Mouse (Mus musculus): ENCODE results near the gene Zfp280c. TPM values are rescaled to one million over a fixed set of nuclear protein-coding genes. Genes with fewer than 3 reads are reported as not detected.

Gene Zfp280c
- 9.9 and 10.3 TPM in 2 replicates for polyA plus RNA-seq (2015; fragmentation: Nextera tagmentation; extraction: Ambion mirVana)

DNA sequence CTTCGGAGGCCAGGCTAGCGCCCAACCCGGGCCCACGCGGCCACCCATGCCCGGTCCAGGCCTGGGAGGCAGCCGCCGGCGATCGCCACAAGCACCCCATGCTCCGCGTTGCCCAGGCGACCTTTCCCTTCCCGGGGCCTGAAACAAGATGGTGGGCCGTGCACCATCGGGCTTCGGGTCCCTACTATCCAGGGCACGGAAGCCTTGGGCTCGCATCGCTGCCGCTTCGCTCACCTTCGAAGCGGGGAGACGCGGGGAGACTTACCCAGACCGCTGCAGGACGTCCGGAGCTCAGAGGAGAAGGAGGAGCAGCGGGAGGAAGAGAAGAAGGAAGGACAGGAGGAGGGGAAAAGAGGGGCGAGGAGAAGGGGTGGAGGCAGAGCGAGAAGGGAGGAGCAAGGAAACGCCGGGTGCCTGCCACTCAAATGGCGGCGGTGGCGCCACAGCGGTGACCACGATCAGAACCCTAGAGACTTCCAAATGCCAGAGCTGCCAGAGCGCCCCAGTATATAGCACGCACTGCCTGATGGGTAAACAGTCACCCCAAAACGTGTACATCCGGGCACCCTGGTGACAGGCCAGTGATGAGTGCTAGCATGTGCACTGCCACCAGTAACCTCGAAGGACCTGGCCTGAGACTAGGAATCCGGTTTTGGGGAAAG, at the start of gene Zfp280c:
Gene Zfp280c, minus strand, starts transcription at position 406 of the 662 bp plus-strand sequence.
- Histone ChIP-seq H3K9me3 (no peaks in the 10 kb centered on the region), H3K9ac (peak within 1 kb of the TSS; percentile 60), H3K36me3 (0 out of 2 replicates have a peak, but pooled peaks cover 4% of the 10 kb centered on the region), H3K4me2 (peak within 1 kb of the TSS; percentile 59), H3K4me3 (peak within 1 kb of the TSS; percentile 65), H3K4me1 (no peaks in the 10 kb centered on the region), H3K27me3 (no peaks in the 10 kb centered on the region), H3K27ac (peak within 1 kb of the TSS; percentile 69)
- ATAC-seq (ENCODE audit: borderline replicate concordance, extremely low read depth, low FRiP score, low TSS enrichment) = peak; percentile 95
- WGBS = 15% methylated on average over 43 of the region's 45 CpGs

DNA sequence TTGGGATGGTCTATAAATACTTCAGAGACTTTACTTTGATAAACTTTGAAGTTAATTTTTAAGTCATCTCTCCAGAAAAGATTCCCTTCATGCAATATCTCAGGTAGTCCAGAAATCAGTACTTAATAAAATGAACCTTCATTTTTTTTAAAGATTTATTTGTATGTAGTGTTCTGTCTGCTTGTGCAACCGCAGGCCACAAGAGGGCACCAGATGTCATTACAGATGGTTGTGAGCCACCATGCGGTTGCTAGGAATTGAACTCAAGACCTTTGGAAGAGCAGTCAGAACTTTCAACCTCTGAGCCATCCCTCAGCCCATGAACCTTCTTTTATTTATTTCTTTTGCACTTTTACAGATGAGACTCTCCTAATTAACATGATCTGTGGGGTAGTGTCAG, 42.7 kb upstream of the Zfp280c start:
- H3K4me3 ChIP-seq = no peak overlapping the region
- no peaks in the 10 kb centered on the region for H3K4me1 ChIP-seq
- H3K27me3 ChIP-seq = no peaks in the 10 kb centered on the region
- 58% methylated on average over 2 of the region's 2 CpGs for WGBS
- no peak overlapping the region for H3K27ac ChIP-seq
- ATAC-seq (ENCODE audit: borderline replicate concordance, extremely low read depth, low FRiP score, low TSS enrichment) = no peak
- H3K9me3 ChIP-seq = no peaks in the 10 kb centered on the region
- H3K4me2 ChIP-seq = no peak overlapping the region
- no peaks in the 10 kb centered on the region for H3K36me3 ChIP-seq
- H3K9ac ChIP-seq = no peak overlapping the region

DNA sequence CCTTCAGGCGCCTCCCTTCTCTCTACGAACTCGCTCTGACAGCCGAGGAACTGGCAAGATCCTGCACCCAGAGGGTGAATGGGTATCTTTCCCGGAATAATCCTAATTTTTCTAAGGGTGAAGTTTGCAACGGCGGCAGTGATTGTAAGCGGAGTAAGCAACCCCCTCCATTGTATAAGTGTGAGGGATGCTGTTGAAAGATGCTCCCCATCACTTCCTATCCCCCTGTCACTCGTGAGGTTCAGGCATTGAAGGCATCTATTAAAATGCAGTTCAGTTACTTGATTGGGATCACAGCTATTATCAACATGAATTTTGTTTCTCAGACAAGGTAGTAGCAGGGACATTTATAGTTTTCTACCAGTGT, 29.7 kb upstream of the Zfp280c start:
- Histone ChIP-seq H3K36me3 (no peaks in the 10 kb centered on the region), H3K4me3 (peak overlapping the region; percentile 70), H3K4me2 (peak overlapping the region; percentile 52), H3K9me3 (no peaks in the 10 kb centered on the region), H3K27ac (peak overlapping the region; percentile 90), H3K9ac (peak overlapping the region; percentile 40), H3K27me3 (no peaks in the 10 kb centered on the region), H3K4me1 (no peaks in the 10 kb centered on the region)
- WGBS = 13% methylated on average over 9 of the region's 9 CpGs
- ATAC-seq (ENCODE audit: borderline replicate concordance, extremely low read depth, low FRiP score, low TSS enrichment) = no peak; the same call in 1 of the 2 replicates

DNA sequence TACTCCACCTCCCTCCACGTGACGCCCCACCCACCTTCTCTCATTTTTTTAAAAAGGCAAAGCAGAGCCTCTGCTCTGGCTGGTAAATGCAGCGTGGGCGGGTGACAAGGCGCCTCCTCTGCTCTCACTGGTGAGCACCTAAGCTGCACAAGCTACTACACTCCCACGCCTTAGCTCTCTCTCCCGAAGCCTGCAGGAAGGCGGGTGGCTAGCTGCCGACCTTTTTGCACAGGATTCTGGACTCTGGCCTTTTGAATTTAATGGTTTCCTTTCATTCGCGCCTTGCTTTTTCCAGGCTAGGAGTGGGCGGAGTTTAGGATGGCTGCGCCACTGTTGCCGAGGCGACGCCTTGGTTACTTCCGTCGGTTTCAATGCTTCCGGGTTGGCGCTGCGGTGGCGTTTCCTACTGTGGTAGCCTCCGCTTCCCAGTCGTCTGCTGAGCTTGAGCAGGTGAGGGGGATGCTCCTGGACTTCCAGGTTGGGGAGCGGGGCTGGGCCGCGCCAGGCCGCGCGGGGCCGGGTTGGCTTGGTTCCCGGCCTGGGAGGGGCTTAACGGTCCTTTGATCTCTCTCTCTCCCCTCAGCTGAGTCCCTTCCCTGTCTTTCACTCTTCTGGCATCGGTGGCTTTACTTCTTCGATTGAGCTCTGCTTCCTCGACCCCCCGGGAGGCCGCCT, 29.2 kb upstream of the Zfp280c start, which contains the start of gene Slc25a14:
Gene Slc25a14, plus strand, starts transcription at position 35 of the 675 bp plus-strand sequence.
- Histone ChIP-seq H3K4me1 (no peaks in the 10 kb centered on the region), H3K9me3 (no peaks in the 10 kb centered on the region), H3K4me2 (peak within 1 kb of the TSS; percentile 52), H3K4me3 (peak within 1 kb of the TSS; percentile 70), H3K27ac (peak within 1 kb of the TSS; percentile 90), H3K36me3 (no peaks in the 10 kb centered on the region), H3K9ac (peak within 1 kb of the TSS; percentile 40), H3K27me3 (no peaks in the 10 kb centered on the region)
- ATAC-seq (ENCODE audit: borderline replicate concordance, extremely low read depth, low FRiP score, low TSS enrichment) = peak; percentile 95
- 16% methylated on average over 32 of the region's 38 CpGs for WGBS

DNA sequence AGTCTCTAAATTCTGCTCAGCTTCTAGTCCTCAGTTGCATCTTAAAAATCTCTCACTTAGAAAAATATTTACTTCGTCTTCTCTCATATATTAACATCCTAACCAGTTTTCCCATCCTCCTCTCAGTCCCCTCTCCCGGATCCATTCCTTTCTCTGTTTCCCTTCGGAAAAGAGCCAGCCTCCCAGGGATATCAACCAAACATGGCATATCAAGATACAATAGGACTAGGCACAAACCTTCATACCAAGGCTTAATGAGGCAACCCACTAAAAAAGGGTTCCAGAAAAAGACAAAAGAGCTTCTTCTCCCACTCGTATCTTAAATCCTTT, 28.7 kb upstream of the Zfp280c start:
- Histone ChIP-seq H3K27ac (peak overlapping the region; percentile 90), H3K27me3 (no peaks in the 10 kb centered on the region), H3K36me3 (no peaks in the 10 kb centered on the region), H3K4me3 (peak overlapping the region; percentile 70), H3K4me2 (peak overlapping the region; percentile 52), H3K4me1 (no peaks in the 10 kb centered on the region), H3K9ac (peak overlapping the region; percentile 40), H3K9me3 (no peaks in the 10 kb centered on the region)
- WGBS = 20% methylated on average over 4 of the region's 4 CpGs
- peak; percentile 24; the same call in 1 of the 2 replicates for ATAC-seq (ENCODE audit: borderline replicate concordance, extremely low read depth, low FRiP score, low TSS enrichment)

DNA sequence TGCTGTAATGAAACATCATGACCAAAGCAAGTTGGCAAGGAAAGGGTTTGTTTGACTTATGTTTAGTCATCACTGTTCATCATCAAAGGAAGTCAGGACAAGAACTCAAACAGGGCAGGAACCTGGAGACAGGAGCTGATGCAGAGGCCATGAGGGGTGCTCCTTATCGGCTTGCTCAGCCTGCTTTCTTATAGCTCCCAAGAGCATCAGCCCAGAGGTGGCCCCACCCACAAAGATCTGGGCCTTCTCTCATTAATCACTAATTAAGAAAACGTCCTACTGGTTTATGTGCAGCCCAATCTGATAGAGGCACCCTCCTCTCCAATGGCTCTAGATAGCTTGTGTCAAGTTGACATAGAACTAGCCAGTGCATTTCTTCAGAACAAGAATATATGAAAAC, 10.6 kb upstream of the Zfp280c start:
- WGBS = 34% methylated on average over 2 of the region's 2 CpGs

DNA sequence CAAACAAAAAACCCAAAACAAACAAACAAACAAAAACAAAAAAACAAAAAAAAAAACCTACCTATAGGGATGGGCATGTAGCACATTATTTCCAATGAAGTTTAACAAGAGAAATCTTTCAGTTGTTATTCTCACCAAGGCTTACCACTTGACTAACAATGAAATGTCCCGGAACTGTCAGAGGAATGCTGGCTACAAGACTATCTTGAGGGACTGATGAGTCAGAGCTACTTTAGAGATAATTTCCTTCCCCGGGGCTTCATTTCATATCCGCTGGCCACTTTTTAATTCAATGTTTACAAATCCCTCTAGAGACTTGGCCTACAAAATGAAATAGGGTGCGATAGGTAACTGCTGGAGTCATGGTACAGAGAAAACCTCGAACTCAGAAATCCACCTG, 2.6 kb upstream of the Zfp280c start:
- no peaks in the 10 kb centered on the region for H3K4me1 ChIP-seq
- H3K27me3 ChIP-seq = no peaks in the 10 kb centered on the region
- ATAC-seq (ENCODE audit: borderline replicate concordance, extremely low read depth, low FRiP score, low TSS enrichment) = no peak
- 74% methylated on average over 5 of the region's 5 CpGs for WGBS
- no peak overlapping the region for H3K27ac ChIP-seq
- H3K9me3 ChIP-seq = no peaks in the 10 kb centered on the region
- no peaks in the 10 kb centered on the region for H3K36me3 ChIP-seq
- no peak overlapping the region for H3K4me3 ChIP-seq
- no peak overlapping the region for H3K4me2 ChIP-seq
- H3K9ac ChIP-seq = no peak overlapping the region

More for the DNA sequence above, 10.6 kb upstream of the Zfp280c start:
- no peaks in the 10 kb centered on the region for H3K36me3 ChIP-seq
- H3K4me3 ChIP-seq = no peak overlapping the region
- H3K4me2 ChIP-seq = no peak overlapping the region
- no peaks in the 10 kb centered on the region for H3K27me3 ChIP-seq
- no peak overlapping the region for H3K9ac ChIP-seq
- H3K27ac ChIP-seq = no peak overlapping the region
- no peak for ATAC-seq (ENCODE audit: borderline replicate concordance, extremely low read depth, low FRiP score, low TSS enrichment)
- no peaks in the 10 kb centered on the region for H3K9me3 ChIP-seq
- no peaks in the 10 kb centered on the region for H3K4me1 ChIP-seq

DNA sequence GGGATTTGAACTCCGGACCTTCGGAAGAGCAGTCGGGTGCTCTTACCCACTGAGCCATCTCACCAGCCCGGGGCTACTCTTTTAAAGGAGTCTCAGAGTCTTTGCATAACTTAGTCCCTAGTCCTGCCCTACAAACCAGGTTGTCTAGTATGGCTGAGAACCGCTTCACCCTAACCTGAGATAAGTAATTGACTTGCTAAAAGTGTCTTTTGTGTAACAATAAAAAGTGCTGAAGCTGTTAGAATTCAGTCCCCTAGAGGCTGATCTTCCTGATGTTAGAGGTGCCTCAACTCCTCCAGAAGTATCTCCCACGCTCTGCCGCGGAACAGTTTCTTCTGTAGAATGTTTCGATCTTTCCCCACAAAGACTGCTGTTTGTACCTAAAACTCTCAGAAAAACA, 1.7 kb upstream of the Zfp280c start:
- Histone ChIP-seq H3K36me3 (no peaks in the 10 kb centered on the region), H3K27ac (no peak overlapping the region), H3K4me3 (no peak overlapping the region), H3K9ac (no peak overlapping the region), H3K27me3 (no peaks in the 10 kb centered on the region), H3K4me1 (no peaks in the 10 kb centered on the region), H3K9me3 (no peaks in the 10 kb centered on the region), H3K4me2 (no peak overlapping the region)
- ATAC-seq (ENCODE audit: borderline replicate concordance, extremely low read depth, low FRiP score, low TSS enrichment) = no peak
- whole genome bisulfite sequencing = 80% methylated on average over 9 of the region's 9 CpGs

DNA sequence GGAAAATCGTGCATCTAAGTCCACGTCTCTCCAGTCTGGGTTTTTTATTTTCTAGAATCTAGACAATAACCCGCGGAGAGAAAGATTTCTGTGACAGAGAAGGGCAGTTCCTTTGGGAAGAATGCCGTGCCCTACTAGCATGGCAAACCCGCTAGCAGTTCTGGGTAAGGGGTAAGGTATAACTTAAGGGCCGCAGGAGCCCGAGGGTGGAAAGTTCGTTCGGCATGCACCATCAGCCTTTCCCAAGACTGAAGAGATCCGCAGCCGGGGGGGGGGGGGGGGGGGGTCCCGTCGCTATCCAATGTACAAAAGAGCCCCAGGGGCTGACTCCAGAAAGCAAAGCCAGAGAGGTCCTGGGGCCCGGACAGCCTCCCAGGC, 594 bp downstream of the Zfp280c start:
- H3K36me3 ChIP-seq = 0 out of 2 replicates have a peak, but pooled peaks cover 4% of the 10 kb centered on the region
- H3K4me3 ChIP-seq = peak overlapping the region; percentile 65
- 23% methylated on average over 11 of the region's 15 CpGs for WGBS
- no peaks in the 10 kb centered on the region for H3K9me3 ChIP-seq
- peak; percentile 58 for ATAC-seq (ENCODE audit: borderline replicate concordance, extremely low read depth, low FRiP score, low TSS enrichment)
- H3K4me2 ChIP-seq = peak overlapping the region; percentile 59
- H3K9ac ChIP-seq = peak overlapping the region; percentile 60
- H3K27me3 ChIP-seq = no peaks in the 10 kb centered on the region
- H3K4me1 ChIP-seq = no peaks in the 10 kb centered on the region
- peak overlapping the region; percentile 69 for H3K27ac ChIP-seq

DNA sequence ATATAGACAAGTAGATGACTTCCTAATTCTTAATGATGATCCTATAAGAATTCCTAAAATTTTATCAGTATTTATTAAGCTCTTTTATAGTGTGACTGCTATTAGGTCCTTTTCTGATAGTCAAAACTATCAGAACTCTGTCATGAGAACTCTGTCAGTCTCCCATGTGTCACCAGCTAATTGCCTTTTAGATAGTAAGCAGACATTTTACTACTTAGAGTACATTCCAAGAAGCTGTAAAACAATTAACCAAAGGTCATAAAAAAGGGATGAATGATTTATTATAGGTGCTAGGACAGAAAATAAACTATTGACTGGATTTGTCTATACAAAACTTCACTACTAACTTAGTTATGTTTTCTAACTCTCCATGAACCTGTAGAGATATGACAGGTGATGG, 11.0 kb downstream of the Zfp280c start:
- no peak overlapping the region for H3K4me2 ChIP-seq
- H3K9me3 ChIP-seq = no peaks in the 10 kb centered on the region
- no peaks in the 10 kb centered on the region for H3K27me3 ChIP-seq
- no peak for ATAC-seq (ENCODE audit: borderline replicate concordance, extremely low read depth, low FRiP score, low TSS enrichment)
- no peak overlapping the region for H3K9ac ChIP-seq
- no peaks in the 10 kb centered on the region for H3K4me1 ChIP-seq
- peaks cover 12% of the 10 kb centered on the region for H3K36me3 ChIP-seq
- no peak overlapping the region for H3K4me3 ChIP-seq
- H3K27ac ChIP-seq = no peak overlapping the region

DNA sequence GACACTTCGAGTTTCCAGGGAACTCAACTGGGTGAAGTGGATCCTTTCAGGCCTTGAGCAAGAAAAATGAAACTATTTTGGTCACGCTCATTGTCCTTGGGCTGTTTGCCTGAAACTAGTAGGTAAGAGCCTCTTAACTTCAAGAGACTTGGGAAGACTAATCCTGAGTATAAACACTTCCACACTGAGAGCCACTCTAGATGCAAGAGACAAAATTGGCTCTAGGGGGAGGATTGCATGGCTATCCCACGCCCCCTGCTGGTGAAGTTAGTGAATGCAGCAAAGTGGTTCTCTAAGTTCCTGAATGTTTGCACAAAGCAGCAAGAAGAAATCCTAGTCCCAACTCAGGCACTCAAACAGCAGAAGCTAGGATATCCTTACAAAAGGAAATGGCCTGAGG, 62.1 kb downstream of the Zfp280c start:
- Histone ChIP-seq H3K4me2 (no peak overlapping the region; the same call in 1 of the 2 replicates), H3K4me1 (no peaks in the 10 kb centered on the region), H3K9ac (no peak overlapping the region), H3K27ac (no peak overlapping the region), H3K36me3 (no peaks in the 10 kb centered on the region), H3K27me3 (no peaks in the 10 kb centered on the region), H3K9me3 (no peaks in the 10 kb centered on the region), H3K4me3 (no peak overlapping the region)
- ATAC-seq (ENCODE audit: borderline replicate concordance, extremely low read depth, low FRiP score, low TSS enrichment) = no peak; the same call in 1 of the 2 replicates
- 31% methylated on average over 3 of the region's 3 CpGs for WGBS

DNA sequence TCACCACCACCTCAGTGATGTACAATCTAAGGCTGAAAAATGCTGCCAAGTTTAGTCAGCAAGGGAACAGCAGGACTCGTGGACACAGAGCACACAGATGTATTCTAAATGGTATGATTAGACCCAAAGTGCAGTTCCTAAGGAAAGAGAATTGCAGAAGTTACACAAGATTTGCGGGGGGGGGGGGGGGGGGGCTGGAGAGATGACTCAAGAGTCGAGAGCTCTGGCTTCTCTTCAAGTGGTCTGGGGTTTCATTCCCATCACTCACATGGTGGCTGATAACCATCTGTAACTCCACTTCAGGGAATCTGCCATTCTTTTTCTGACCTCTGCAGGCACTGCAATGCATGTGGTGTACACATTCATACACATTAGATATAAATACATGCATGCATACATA, 67.9 kb downstream of the Zfp280c start:
- no peaks in the 10 kb centered on the region for H3K9me3 ChIP-seq
- no peak overlapping the region for H3K27ac ChIP-seq
- no peaks in the 10 kb centered on the region for H3K36me3 ChIP-seq
- no peak overlapping the region for H3K4me3 ChIP-seq
- H3K9ac ChIP-seq = no peak overlapping the region
- WGBS = 23% methylated on average over 2 of the region's 3 CpGs
- ATAC-seq (ENCODE audit: borderline replicate concordance, extremely low read depth, low FRiP score, low TSS enrichment) = no peak
- no peaks in the 10 kb centered on the region for H3K4me1 ChIP-seq
- no peaks in the 10 kb centered on the region for H3K27me3 ChIP-seq
- H3K4me2 ChIP-seq = no peak overlapping the region

Measured in lung, embryonic 15.5 days (tissue).